In the genomic region with DNA sequence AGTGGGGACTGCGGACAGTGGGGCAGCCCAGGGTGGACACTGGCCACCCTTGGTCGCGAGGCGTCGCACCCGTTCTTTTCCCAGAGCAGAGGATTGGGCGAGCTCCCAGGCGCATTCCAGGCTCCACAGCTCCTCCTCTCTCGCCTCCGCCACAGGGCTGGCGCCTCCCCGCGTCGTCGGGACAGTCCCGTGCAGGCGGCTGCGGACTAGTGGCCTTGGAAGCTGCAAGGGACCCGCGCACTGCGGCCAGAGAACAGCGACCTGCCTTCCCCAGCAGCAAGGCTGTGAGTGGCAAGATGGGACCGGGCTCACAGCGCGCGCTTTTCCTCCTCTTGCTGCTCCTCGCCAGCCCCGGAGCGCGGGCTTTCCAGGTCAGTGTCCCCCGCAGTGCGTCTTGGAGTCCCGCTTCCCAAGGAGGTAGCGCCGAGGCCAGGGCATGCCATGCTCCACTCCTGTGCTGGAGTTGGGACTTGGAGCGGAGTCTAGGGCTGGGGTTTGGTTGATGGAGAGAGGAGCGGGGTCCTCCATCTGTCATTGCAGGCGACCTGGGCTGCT, we compare ENCODE assay signal across 8 mouse cellular contexts. TPM values are rescaled to one million over a fixed set of nuclear protein-coding genes. Genes with fewer than 3 reads are reported as not detected.
DNase-seq lines count a peak whose midpoint lies in the region; ATAC-seq and TF ChIP-seq lines count a peak whose summit lies in the region.

No protein-coding gene starts in this region.

- TF ChIP-seq CTCF in olfactory bulb, adult 2 months (IDR thresholded peaks at IDR 0.05; ENCODE audit: insufficient read depth, low read depth, low read length): no peak

- H3K4me2 ChIP-seq in embryonic facial prominence, embryonic 15.5 days (replicated peaks): peak overlapping the region; percentile 96
- peak overlapping the region; percentile 94 for H3K4me2 ChIP-seq in heart, embryonic 11.5 days
- H3K4me2 ChIP-seq in liver, embryonic 16.5 days (ENCODE audit: low read depth, low read length): peak overlapping the region; percentile 57

- no peak for TF ChIP-seq POLR2A in olfactory bulb, adult 2 months (IDR thresholded peaks at IDR 0.05; ENCODE audit: insufficient read depth, low read depth, low read length)

- WGBS in embryonic facial prominence, embryonic 15.5 days: under 1% methylated on average over 38 of the region's 38 CpGs
- WGBS in heart, embryonic 11.5 days (ENCODE audit: insufficient replicate concordance): 1% methylated on average over 35 of the region's 38 CpGs
- WGBS in liver, embryonic 16.5 days (ENCODE audit: insufficient replicate concordance): 3% methylated on average over 38 of the region's 38 CpGs
- under 1% methylated on average over 38 of the region's 38 CpGs for WGBS in olfactory bulb, adult 2 months

- peaks cover 18% of the 10 kb centered on the region for H3K27me3 ChIP-seq in embryonic facial prominence, embryonic 15.5 days
- peaks cover 8% of the 10 kb centered on the region for H3K27me3 ChIP-seq in heart, embryonic 11.5 days (ENCODE audit: control insufficient read depth, insufficient read depth, low read length)
- H3K27me3 ChIP-seq in liver, embryonic 16.5 days (ENCODE audit: control insufficient read depth, insufficient read depth, low read depth, low read length): peaks cover 15% of the 10 kb centered on the region

- H3K4me1 ChIP-seq in embryonic facial prominence, embryonic 15.5 days: peaks cover 9% of the 10 kb centered on the region
- H3K4me1 ChIP-seq in heart, embryonic 11.5 days (ENCODE audit: control insufficient read depth, insufficient read depth, low read length): 0 out of 2 replicates have a peak, but pooled peaks cover 4% of the 10 kb centered on the region
- no peaks in the 10 kb centered on the region for H3K4me1 ChIP-seq in liver, embryonic 16.5 days (ENCODE audit: control insufficient read depth, low read depth, low read length)
- peaks cover 8% of the 10 kb centered on the region for H3K4me1 ChIP-seq in olfactory bulb, adult 2 months (ENCODE audit: control insufficient read depth, insufficient read depth, low read length)

- H3K36me3 ChIP-seq in embryonic facial prominence, embryonic 15.5 days: no peaks in the 10 kb centered on the region
- H3K36me3 ChIP-seq in heart, embryonic 11.5 days (ENCODE audit: control insufficient read depth, insufficient read depth, low read length): no peaks in the 10 kb centered on the region
- H3K36me3 ChIP-seq in liver, embryonic 16.5 days (ENCODE audit: control insufficient read depth, insufficient read depth): no peaks in the 10 kb centered on the region

- no peaks in the 10 kb centered on the region for H3K9me3 ChIP-seq in embryonic facial prominence, embryonic 15.5 days (replicated peaks)
- no peaks in the 10 kb centered on the region for H3K9me3 ChIP-seq in heart, embryonic 11.5 days (replicated peaks; ENCODE audit: control insufficient read depth, low read length)
- no peaks in the 10 kb centered on the region for H3K9me3 ChIP-seq in liver, embryonic 16.5 days (replicated peaks; ENCODE audit: control insufficient read depth, low read length)

- ATAC-seq in embryonic facial prominence, embryonic 15.5 days (ENCODE audit: insufficient number of reproducible peaks, low FRiP score, low TSS enrichment, low read depth): peak; percentile 66
- peak; percentile 68 for ATAC-seq in heart, embryonic 11.5 days (replicated peaks; ENCODE audit: insufficient number of reproducible peaks, low FRiP score, low TSS enrichment)
- peak; percentile 55 for ATAC-seq in liver, embryonic 16.5 days (ENCODE audit: low read depth)

- peak; percentile 15 for DNase-seq in urinary bladder, postnatal 25 days (ENCODE audit: low spot score)
- DNase-seq in urinary bladder, postnatal 10 days (ENCODE audit: low spot score): no peak
- DNase-seq in kidney, adult 9 months: peak; percentile 60
- no peak for DNase-seq in B cell, adult 2 months

- H3K27ac ChIP-seq in embryonic facial prominence, embryonic 15.5 days (replicated peaks): no peak overlapping the region
- H3K27ac ChIP-seq in heart, embryonic 11.5 days (ENCODE audit: low read depth, low read length): no peak overlapping the region
- H3K27ac ChIP-seq in liver, embryonic 16.5 days (ENCODE audit: low read length): no peak overlapping the region
- no peak overlapping the region for H3K27ac ChIP-seq in olfactory bulb, adult 2 months (ENCODE audit: insufficient read depth, low read depth, low read length)

- H3K4me3 ChIP-seq in embryonic facial prominence, embryonic 15.5 days (replicated peaks): peak overlapping the region; percentile 52
- peak overlapping the region; percentile 53 for H3K4me3 ChIP-seq in heart, embryonic 11.5 days (ENCODE audit: low read depth, low read length)
- H3K4me3 ChIP-seq in liver, embryonic 16.5 days (ENCODE audit: low read depth, low read length): peak overlapping the region; percentile 41
- H3K4me3 ChIP-seq in olfactory bulb, adult 2 months (ENCODE audit: insufficient read depth, low read depth, low read length): peak overlapping the region; percentile 38

- H3K9ac ChIP-seq in embryonic facial prominence, embryonic 15.5 days: peak overlapping the region; percentile 47
- peak overlapping the region; percentile 47 for H3K9ac ChIP-seq in heart, embryonic 11.5 days (ENCODE audit: low read depth, low read length)
- H3K9ac ChIP-seq in liver, embryonic 16.5 days (ENCODE audit: low read depth, low read length): no peak overlapping the region

RNA-seq across cellular contexts. Expression of gene Fbln7, which starts 1.1 kb away (rescaled TPM):
- polyA plus RNA-seq in embryonic facial prominence, embryonic 15.5 days (2015; fragmentation: Nextera tagmentation; extraction: Ambion mirVana): 4.6 and 5.9 TPM in 2 replicates
- 1.1 and 1.8 TPM in 2 replicates for polyA plus RNA-seq in heart, embryonic 11.5 days (2014; fragmentation: Nextera tagmentation; extraction: Ambion mirVana)
- polyA plus RNA-seq in liver, embryonic 16.5 days (2015; fragmentation: Nextera tagmentation; extraction: Ambion mirVana): 0.21 and 0.42 TPM in 2 replicates
- polyA plus RNA-seq in olfactory bulb, adult 2 months (2012; ENCODE audit: insufficient read depth, insufficient read length, low replicate concordance, missing spikeins): not detected in 2 replicates

RNA-seq across cellular contexts. Expression of gene Tmem87b, which starts 45.9 kb away (rescaled TPM):
- polyA plus RNA-seq in embryonic facial prominence, embryonic 15.5 days (2015; fragmentation: Nextera tagmentation; extraction: Ambion mirVana): 29.9 and 34.1 TPM in 2 replicates
- 20.4 and 21.4 TPM in 2 replicates for polyA plus RNA-seq in heart, embryonic 11.5 days (2014; fragmentation: Nextera tagmentation; extraction: Ambion mirVana)
- 9.3 and 10.5 TPM in 2 replicates for polyA plus RNA-seq in liver, embryonic 16.5 days (2015; fragmentation: Nextera tagmentation; extraction: Ambion mirVana)
- polyA plus RNA-seq in olfactory bulb, adult 2 months (2012; ENCODE audit: insufficient read depth, insufficient read length, low replicate concordance, missing spikeins): not detected in 2 replicates

Comparison
In these comparisons a context has a peak if more than half of its experiments do, and no peak if none do; other contexts are left out.
1. DNase-seq: peak in urinary bladder, postnatal 25 days (single experiment) and kidney, adult 9 months (single experiment); none in urinary bladder, postnatal 10 days (single experiment) and B cell, adult 2 months (0 of 2).
2. RNA of gene Tmem87b, which starts 45.9 kb away (polyA plus RNA-seq): 29.9 to 34.1 TPM in embryonic facial prominence, embryonic 15.5 days, 20.4 to 21.4 TPM in heart, embryonic 11.5 days and 9.3 to 10.5 TPM in liver, embryonic 16.5 days; not detected in olfactory bulb, adult 2 months; every median in the first group is over 10 times any median in the second.
3. Peak in every context shown above with its lines, with median percentiles within 50 percentile points of each other: ATAC-seq, H3K4me2 ChIP-seq and H3K4me3 ChIP-seq.